Mouse (Mus musculus) ES-E14 (cell line): ENCODE measurements around the gene Tlr9. TPM values are rescaled to one million over a fixed set of nuclear protein-coding genes. Genes with fewer than 3 reads are reported as not detected.

Experiments
- DNase-seq: peaks from one replicate; pipeline ENCODE4 v3.0.0-alpha.2; 2013; ENCODE audit warnings: low read depth, low spot score
- H3K27ac ChIP-seq: 2 replicates; pipeline ENCODE4 v1.5.1; 2012; ENCODE audit warnings: low read depth, mild to moderate bottlenecking, low read length, moderate library complexity, mixed read lengths; ENCODE audit not compliant: poor library complexity, insufficient read depth, severe bottlenecking
- H3K36me3 ChIP-seq: 2 replicates; pipeline ENCODE4 v1.6.1; 2012; ENCODE audit warnings: mild to moderate bottlenecking, low read length, moderate library complexity, mixed read lengths; ENCODE audit not compliant: control insufficient read depth, poor library complexity, insufficient read depth, severe bottlenecking
- H3K4me1 ChIP-seq, 2 experiments: fragments of 150-350 bp in 1 of 2; sonication (generic) in 1 of 2; 2 replicates each; pipeline ENCODE4 v1.6.1; 2012; ENCODE audit warnings: low read length in 2 of 2, mild to moderate bottlenecking in 1 of 2, mixed read lengths in 1 of 2; ENCODE audit not compliant: control insufficient read depth in 2 of 2, insufficient read depth in 2 of 2, poor library complexity in 1 of 2
- H3K4me3 ChIP-seq, 2 experiments: fragments of 150-350 bp in 1 of 2; sonication (generic) in 1 of 2; 2 replicates each; pipeline ENCODE4 v1.5.1; 2012; ENCODE audit warnings: low read length in 2 of 2, low read depth in 1 of 2, mild to moderate bottlenecking in 1 of 2, mixed read lengths in 1 of 2; ENCODE audit not compliant: insufficient read depth in 1 of 2, poor library complexity in 1 of 2, severe bottlenecking in 1 of 2
- H3K9ac ChIP-seq: 2 replicates; pipeline ENCODE4 v1.6.1; 2012; ENCODE audit warnings: low read depth, mild to moderate bottlenecking, low read length, mixed read lengths; ENCODE audit not compliant: poor library complexity, insufficient read depth, severe bottlenecking
- H3K9me3 ChIP-seq: fragments of 150-350 bp; sonication (generic); 2 replicates; pipeline ENCODE4 v1.6.1; 2012; ENCODE audit warnings: low read depth, mild to moderate bottlenecking, low read length; ENCODE audit not compliant: control insufficient read depth, insufficient read depth
- CHD2 ChIP-seq: IDR thresholded peaks from 2 replicates; pipeline ENCODE4 v1.6.1; 2014; ENCODE audit warnings: mild to moderate bottlenecking, low read depth, low read length, inconsistent platforms
- HCFC1 ChIP-seq: IDR thresholded peaks from 2 replicates; pipeline ENCODE4 v1.6.1; 2012; ENCODE audit warnings: low read length, inconsistent platforms, borderline replicate concordance; ENCODE audit not compliant: insufficient read depth
- MAFK ChIP-seq: IDR thresholded peaks from 2 replicates; pipeline ENCODE4 v1.6.1; 2014; ENCODE audit warnings: mild to moderate bottlenecking, low read depth, low read length, inconsistent platforms; ENCODE audit not compliant: insufficient read depth
- ZC3H11A ChIP-seq: IDR thresholded peaks from 2 replicates; pipeline ENCODE4 v1.6.1; 2012; ENCODE audit warnings: low read depth, mild to moderate bottlenecking, inconsistent platforms, low read length, borderline replicate concordance
- ZNF384 ChIP-seq: IDR thresholded peaks from 2 replicates; pipeline ENCODE4 v1.6.1; 2012; ENCODE audit warnings: low read depth, low read length, inconsistent platforms
- in situ Hi-C, 2 experiments: fragments of 600-800 bp; cut with MboI; formaldehyde crosslinking; loops; one replicate each; pipeline ENCODE4 v1.15.1; 2025; ENCODE audit warnings: low sequenced_read_pairs in 2 of 2, inconsistent platforms in 1 of 2; ENCODE audit not compliant: unreplicated experiment in 2 of 2
- total RNA-seq: library from RNA; depleted of rRNA; stranded (reverse); fragments of 300-350 nt; gene quantifications from 2 replicates; pipeline ENCODE4 v1.2.3, GENCODE M21; 2012

Tlr9 gene
- total RNA-seq, 1 experiment, result 0.09 TPM

GRCm38 (mm10) chr9:106195693-106196092 lies 26.7 kb upstream of the Tlr9 start:
- TF ChIP-seq ZNF384 (no peak), ZC3H11A (no peak), HCFC1 (no peak), CHD2 (no peak), MAFK (no peak)
- Histone ChIP-seq H3K4me3 (no peak overlapping the region), H3K9me3 (no peaks in the 10 kb centered on the region), H3K27ac (no peak overlapping the region), H3K4me1 (peaks cover 0 to 8% of the 10 kb centered on the region in 2 experiments; a peak in 1 of 4 replicates), H3K36me3 (peaks cover 39% of the 10 kb centered on the region), H3K9ac (no peak overlapping the region)
- in situ Hi-C loops, result no loop called here
- no peak for DNase-seq

- no peaks in the 10 kb centered on the region for H3K9me3 ChIP-seq
- no peak overlapping the region for H3K4me3 ChIP-seq
- no peak for TF ChIP-seq CHD2
- TF ChIP-seq HCFC1, result no peak
- no peak for TF ChIP-seq MAFK
- TF ChIP-seq ZC3H11A, result no peak
- TF ChIP-seq ZNF384, result no peak
- peaks cover 0 to 8% of the 10 kb centered on the region in 2 experiments; a peak in 1 of 4 replicates for H3K4me1 ChIP-seq
- H3K9ac ChIP-seq, result no peak overlapping the region
- peaks cover 30% of the 10 kb centered on the region for H3K36me3 ChIP-seq
- no peak for DNase-seq
- in situ Hi-C loops, result no loop called here
- no peak overlapping the region for H3K27ac ChIP-seq
Measured at GRCm38 (mm10) chr9:106197081-106197713, 25.2 kb upstream of the Tlr9 start.

- in situ Hi-C loops, result no loop called here
- Histone ChIP-seq H3K36me3 (peaks cover 27% of the 10 kb centered on the region), H3K9ac (no peak overlapping the region), H3K9me3 (no peaks in the 10 kb centered on the region), H3K4me1 (peaks cover 0 to 8% of the 10 kb centered on the region in 2 experiments; a peak in 1 of 4 replicates), H3K4me3 (no peak overlapping the region), H3K27ac (no peak overlapping the region)
- TF ChIP-seq MAFK, result no peak
- no peak for DNase-seq
Measured at GRCm38 (mm10) chr9:106197732-106198131, 24.7 kb upstream of the Tlr9 start.

GRCm38 (mm10) chr9:106198962-106199458 lies 23.4 kb upstream of the Tlr9 start:
- in situ Hi-C loops, result no loop called here
- peaks cover 0 to 9% of the 10 kb centered on the region in 2 experiments; a peak in 1 of 4 replicates for H3K4me1 ChIP-seq
- no peak for DNase-seq
- peak overlapping the region; percentile 54 for H3K27ac ChIP-seq
- H3K4me3 ChIP-seq, result peak overlapping the region; percentile 73 to 92
- H3K36me3 ChIP-seq, result peaks cover 23% of the 10 kb centered on the region
- no peaks in the 10 kb centered on the region for H3K9me3 ChIP-seq
- H3K9ac ChIP-seq, result peak overlapping the region; percentile 89
- TF ChIP-seq HCFC1 (no peak), MAFK (no peak), ZC3H11A (no peak), ZNF384 (no peak), CHD2 (no peak)
